Mouse (Mus musculus) frontal cortex, postnatal 10 days (tissue): ENCODE measurements around the gene Chrnb2.

Source experiments
- DNase-seq, 2 experiments: peaks; one replicate each; pipeline ENCODE4 v3.0.0; 2022; ENCODE audit warnings: low spot score in 2 of 2, mixed read lengths in 1 of 2

Gene Chrnb2

GRCm38 (mm10) chr3:89780102-89780501 lies 15.7 kb upstream of the Chrnb2 start:
- no peak for DNase-seq

- DNase-seq: no peak
These were observed 11.6 kb upstream of the Chrnb2 start for GRCm38 (mm10) chr3:89776001-89776400.

GRCm38 (mm10) chr3:89774236-89774960 lies 10.0 kb upstream of the Chrnb2 start:
- no peak for DNase-seq

GRCm38 (mm10) chr3:89773740-89774211 lies 9.3 kb upstream of the Chrnb2 start:
- DNase-seq: peak in 1 of 2 experiments; percentile 52

GRCm38 (mm10) chr3:89772968-89773709 lies 8.7 kb upstream of the Chrnb2 start, which contains the start of gene Ube2q1:
Ube2q1 (plus strand) TSS chr3:89773616.
- DNase-seq: peak; percentile 97 to 98

- peak; percentile 73 to 78 for DNase-seq
These were observed 8.1 kb upstream of the Chrnb2 start for GRCm38 (mm10) chr3:89772588-89772967.

GRCm38 (mm10) chr3:89770425-89771002 lies 6.1 kb upstream of the Chrnb2 start:
- DNase-seq: no peak

- DNase-seq: no peak
These were observed 5.2 kb upstream of the Chrnb2 start for GRCm38 (mm10) chr3:89769584-89769983.

GRCm38 (mm10) chr3:89759786-89760185 lies 4.6 kb downstream of the Chrnb2 start:
- no peak for DNase-seq

GRCm38 (mm10) chr3:89757851-89758250 lies 6.6 kb downstream of the Chrnb2 start:
- no peak for DNase-seq

- no peak for DNase-seq
These were observed 9.1 kb downstream of the Chrnb2 start for GRCm38 (mm10) chr3:89755283-89755682.

- no peak for DNase-seq
These were observed 12.1 kb downstream of the Chrnb2 start for GRCm38 (mm10) chr3:89752307-89752706.

- no peak for DNase-seq
These were observed 25.9 kb downstream of the Chrnb2 start for GRCm38 (mm10) chr3:89738509-89738908.

GRCm38 (mm10) chr3:89732091-89732490 lies 32.3 kb downstream of the Chrnb2 start:
- no peak for DNase-seq

GRCm38 (mm10) chr3:89730350-89731331 lies 33.8 kb downstream of the Chrnb2 start:
- DNase-seq: peak; percentile 52 to 55

- no peak for DNase-seq
These were observed 35.6 kb downstream of the Chrnb2 start for GRCm38 (mm10) chr3:89728848-89729247.

- DNase-seq: peak in 1 of 2 experiments; percentile 28
These were observed 37.4 kb downstream of the Chrnb2 start for GRCm38 (mm10) chr3:89727028-89727427.

GRCm38 (mm10) chr3:89723400-89724084 lies 40.9 kb downstream of the Chrnb2 start:
- no peak for DNase-seq

- no peak for DNase-seq
These were observed 42.4 kb downstream of the Chrnb2 start for GRCm38 (mm10) chr3:89722032-89722431.

- DNase-seq: no peak
These were observed 48.5 kb downstream of the Chrnb2 start for GRCm38 (mm10) chr3:89715967-89716256.
